Mouse (Mus musculus) heart, postnatal 0 days (tissue): ENCODE results near the gene Mtss1l.

Experiments
- CTCF ChIP-seq: IDR thresholded peaks from 2 replicates; pipeline ENCODE4 v1.5.1; 2016; ENCODE audit warnings: antibody characterized with exemption, control low read depth, low read depth
- EP300 ChIP-seq: IDR thresholded peaks from 2 replicates; pipeline ENCODE4 v1.6.1; 2016; ENCODE audit warnings: antibody characterized with exemption, low read depth

GRCm38 (mm10) chr8:110716075-110716474 lies 5.2 kb upstream of the Mtss1l start:
- TF ChIP-seq CTCF (no peak), EP300 (no peak)
